Mouse (Mus musculus) stomach, embryonic 15.5 days (tissue): ENCODE measurements at regions not wholly inside any gene's neighbourhood (a gene's known extent, or its start where the extent isn't known, plus 50 kb on each side); places are given as distances from the start of the nearest gene placed in this dataset.

Experiments used
- ATAC-seq: fragments of 200-750 bp; cut with Nextera tagmentation; 2 replicates; pipeline ENCODE4 v1.8.0; 2017; ENCODE audit warnings: low read depth, moderate number of reproducible peaks, moderate TSS enrichment; ENCODE audit not compliant: insufficient read depth, low FRiP score
- H3K27ac ChIP-seq: fragments of 300-500 bp; sonication (generic); 2 replicates; pipeline ENCODE4 v1.5.1; 2015; ENCODE audit warnings: mild to moderate bottlenecking, inconsistent platforms
- H3K27me3 ChIP-seq: fragments of 300-500 bp; sonication (generic); replicated peaks from 2 replicates; pipeline ENCODE4 v1.6.1; 2015; ENCODE audit warnings: inconsistent platforms
- H3K36me3 ChIP-seq: fragments of 300-500 bp; sonication (generic); 2 replicates; pipeline ENCODE4 v1.6.1; 2015; ENCODE audit warnings: inconsistent platforms
- H3K4me1 ChIP-seq: fragments of 300-500 bp; sonication (generic); 2 replicates; pipeline ENCODE4 v1.6.1; 2015; ENCODE audit warnings: inconsistent platforms
- H3K4me2 ChIP-seq: fragments of 300-500 bp; sonication (generic); 2 replicates; pipeline ENCODE4 v1.6.1; 2015; ENCODE audit warnings: mild to moderate bottlenecking, inconsistent platforms
- H3K4me3 ChIP-seq: fragments of 300-500 bp; sonication (generic); replicated peaks from 2 replicates; pipeline ENCODE4 v1.5.1; 2015; ENCODE audit warnings: inconsistent platforms
- H3K9ac ChIP-seq: fragments of 300-500 bp; sonication (generic); 2 replicates; pipeline ENCODE4 v1.6.1; 2015; ENCODE audit warnings: inconsistent platforms
- H3K9me3 ChIP-seq: fragments of 300-500 bp; sonication (generic); 2 replicates; pipeline ENCODE4 v1.6.1; 2016; ENCODE audit warnings: inconsistent platforms
- WGBS: fragments of 180-500 bp; shearing (Covaris S2); methylation state at CpG from one replicate; pipeline ENCODE4 v1.1.7; 2015; 5-methylcytosine and 5-hydroxymethylcytosine counted together

DNA sequence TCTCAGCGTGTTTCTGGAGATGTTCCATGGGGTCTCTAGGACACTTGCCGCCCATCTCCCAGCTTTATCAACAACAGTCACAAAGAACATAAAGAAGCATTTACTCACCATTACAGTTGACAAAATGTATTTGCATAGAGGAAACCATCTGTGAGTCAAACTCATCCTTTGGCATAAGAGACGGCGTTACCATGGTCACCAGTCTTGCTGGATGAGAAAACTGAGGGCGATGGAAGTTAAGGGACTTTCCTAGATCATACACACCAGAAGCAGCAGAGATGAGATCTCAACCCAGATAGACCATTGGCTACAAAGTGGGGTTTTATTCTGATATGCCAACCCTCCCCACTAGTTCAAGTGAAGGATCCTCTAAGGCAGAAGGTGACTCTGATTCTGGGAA, 274.3 kb upstream of the Gm4791 start:
- no peaks in the 10 kb centered on the region for H3K9me3 ChIP-seq
- H3K4me1 ChIP-seq = no peaks in the 10 kb centered on the region
- 87% methylated on average over 5 of the region's 5 CpGs for WGBS
- no peak overlapping the region for H3K9ac ChIP-seq
- H3K27me3 ChIP-seq = no peaks in the 10 kb centered on the region
- no peak overlapping the region for H3K27ac ChIP-seq
- H3K4me2 ChIP-seq = no peak overlapping the region
- no peaks in the 10 kb centered on the region for H3K36me3 ChIP-seq
- no peak overlapping the region for H3K4me3 ChIP-seq
- no peak for ATAC-seq

DNA sequence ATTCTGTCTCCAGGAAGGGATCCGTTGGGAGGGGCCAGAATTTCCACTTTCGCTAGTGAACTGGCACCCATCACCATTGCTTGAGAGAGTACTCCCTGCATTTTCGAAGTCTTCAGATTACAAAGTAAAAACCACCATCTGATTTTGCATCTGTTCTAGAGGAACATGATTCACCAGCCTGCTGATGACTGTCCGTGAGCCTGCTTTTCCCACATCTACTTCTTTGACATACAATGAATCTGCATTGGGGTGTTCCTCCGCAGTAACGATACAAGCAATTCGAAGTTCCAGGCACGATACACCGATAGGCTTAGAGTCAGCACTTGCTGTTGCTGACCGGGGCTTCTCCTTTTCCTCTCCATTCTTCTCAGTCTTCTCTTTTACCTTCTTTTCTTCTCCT, 285.1 kb upstream of the Gm4791 start:
- H3K36me3 ChIP-seq = no peaks in the 10 kb centered on the region
- H3K4me1 ChIP-seq = no peaks in the 10 kb centered on the region
- no peak overlapping the region for H3K27ac ChIP-seq
- WGBS = 89% methylated on average over 10 of the region's 10 CpGs
- no peak overlapping the region for H3K9ac ChIP-seq
- ATAC-seq = no peak
- H3K27me3 ChIP-seq = no peaks in the 10 kb centered on the region
- no peak overlapping the region for H3K4me3 ChIP-seq
- H3K4me2 ChIP-seq = no peak overlapping the region
- no peaks in the 10 kb centered on the region for H3K9me3 ChIP-seq

DNA sequence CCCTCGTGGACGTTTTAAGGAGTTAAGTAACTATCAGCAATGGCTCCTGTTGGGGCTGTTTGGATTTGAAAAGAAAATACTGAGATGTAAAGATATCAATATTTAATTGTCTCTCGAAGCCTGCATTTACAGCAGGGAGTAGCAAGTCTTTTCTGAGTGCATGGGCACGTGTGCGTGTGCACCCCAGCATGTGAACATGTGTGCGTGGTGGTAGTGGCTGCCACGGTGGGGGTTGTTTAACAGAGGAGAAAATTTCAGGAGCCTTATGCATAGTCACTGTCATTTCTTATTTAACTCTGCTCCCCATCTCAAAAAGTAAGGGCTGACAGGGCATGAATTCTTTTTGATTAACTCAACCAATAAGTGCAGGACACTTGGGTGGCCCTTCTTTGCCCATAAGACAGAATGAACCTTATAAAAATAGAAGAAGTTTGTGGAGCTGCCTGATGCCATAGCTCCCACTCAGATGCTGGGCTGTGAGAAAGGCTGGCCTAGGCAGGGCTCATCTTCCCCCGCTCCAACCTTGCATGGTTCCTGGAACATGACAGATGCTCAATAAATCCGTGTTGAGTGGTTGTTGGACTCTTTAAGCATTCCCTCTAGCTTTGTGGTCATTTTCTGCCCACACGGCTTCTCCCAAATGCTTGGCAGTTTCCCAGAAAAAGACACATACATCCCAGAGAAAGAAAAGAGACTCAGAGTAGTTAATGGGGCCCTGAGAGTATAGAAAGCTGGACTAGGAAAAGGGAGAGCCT, 294.2 kb upstream of the Gm4791 start:
- H3K27ac ChIP-seq = no peak overlapping the region
- no peaks in the 10 kb centered on the region for H3K36me3 ChIP-seq
- no peaks in the 10 kb centered on the region for H3K9me3 ChIP-seq
- no peak for ATAC-seq
- no peaks in the 10 kb centered on the region for H3K4me1 ChIP-seq
- H3K9ac ChIP-seq = no peak overlapping the region
- 0 out of 2 replicates have a peak, but pooled peaks cover 3% of the 10 kb centered on the region for H3K27me3 ChIP-seq
- no peak overlapping the region for H3K4me2 ChIP-seq
- H3K4me3 ChIP-seq = no peak overlapping the region
- 63% methylated on average over 10 of the region's 10 CpGs for whole genome bisulfite sequencing

DNA sequence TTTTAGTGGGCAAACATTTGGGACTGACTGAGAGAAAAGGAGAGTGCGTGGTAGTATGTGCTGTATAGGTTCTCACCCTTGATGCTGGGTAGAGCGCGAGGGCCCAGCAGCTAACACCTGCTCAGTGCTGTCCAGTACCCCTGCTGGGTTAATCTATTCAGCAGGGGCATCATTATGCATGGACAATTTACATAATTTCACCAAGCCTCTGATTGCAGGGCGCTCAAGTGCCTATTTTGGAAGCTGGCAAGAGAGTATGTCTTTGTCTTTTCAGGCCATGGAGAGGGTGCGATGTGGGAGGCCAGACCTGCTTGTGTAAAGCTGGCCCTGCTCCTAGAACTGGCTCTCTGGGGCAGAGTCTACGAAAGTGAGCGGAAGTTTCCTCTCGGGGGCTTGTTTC, 294.9 kb upstream of the Gm4791 start:
- 60% methylated on average over 8 of the region's 8 CpGs for WGBS
- H3K4me2 ChIP-seq = no peak overlapping the region
- no peak for ATAC-seq
- H3K9me3 ChIP-seq = no peaks in the 10 kb centered on the region
- H3K4me1 ChIP-seq = no peaks in the 10 kb centered on the region
- H3K9ac ChIP-seq = no peak overlapping the region
- H3K36me3 ChIP-seq = no peaks in the 10 kb centered on the region
- H3K27ac ChIP-seq = no peak overlapping the region
- H3K4me3 ChIP-seq = no peak overlapping the region
- 0 out of 2 replicates have a peak, but pooled peaks cover 3% of the 10 kb centered on the region for H3K27me3 ChIP-seq

DNA sequence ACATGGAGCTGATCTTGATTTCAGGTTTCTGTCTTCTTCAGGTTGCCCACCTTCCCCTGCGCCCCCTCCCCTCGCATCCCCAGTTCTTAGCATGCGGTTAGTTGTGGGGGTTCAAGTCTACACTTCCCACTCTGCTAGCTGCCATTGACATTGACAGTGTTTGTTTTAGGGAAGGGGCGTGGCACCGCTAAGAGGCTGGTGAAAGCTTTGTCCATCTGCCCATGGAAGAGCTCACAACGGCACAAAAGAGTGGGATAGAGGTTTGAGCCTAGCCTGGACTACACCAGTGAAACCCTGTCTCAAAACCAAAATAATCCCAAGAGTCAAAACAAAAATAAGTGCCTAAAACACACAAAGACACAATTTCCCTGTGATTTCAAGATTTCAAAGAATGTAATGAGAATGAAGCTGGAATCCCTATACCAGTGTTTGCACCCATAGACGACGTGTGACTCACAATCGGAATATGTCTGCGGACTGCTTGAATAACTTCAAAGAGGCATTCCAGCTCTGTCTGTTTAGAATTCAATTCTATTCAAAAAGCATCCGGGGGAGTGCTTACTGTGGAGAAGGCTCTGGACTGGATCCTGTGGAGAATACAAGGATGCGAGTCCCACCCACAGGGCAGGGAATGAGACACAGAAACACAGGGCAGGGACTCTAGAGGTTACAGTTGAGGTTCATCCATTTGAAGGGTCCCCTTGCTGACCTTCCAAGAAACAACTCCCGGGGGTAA, 295.5 kb upstream of the Gm4791 start:
- H3K27me3 ChIP-seq = 0 out of 2 replicates have a peak, but pooled peaks cover 3% of the 10 kb centered on the region
- H3K4me1 ChIP-seq = no peaks in the 10 kb centered on the region
- no peak overlapping the region for H3K27ac ChIP-seq
- WGBS = 64% methylated on average over 13 of the region's 13 CpGs
- no peak overlapping the region for H3K4me3 ChIP-seq
- H3K9me3 ChIP-seq = no peaks in the 10 kb centered on the region
- H3K36me3 ChIP-seq = no peaks in the 10 kb centered on the region
- H3K9ac ChIP-seq = no peak overlapping the region
- no peak for ATAC-seq
- H3K4me2 ChIP-seq = no peak overlapping the region

DNA sequence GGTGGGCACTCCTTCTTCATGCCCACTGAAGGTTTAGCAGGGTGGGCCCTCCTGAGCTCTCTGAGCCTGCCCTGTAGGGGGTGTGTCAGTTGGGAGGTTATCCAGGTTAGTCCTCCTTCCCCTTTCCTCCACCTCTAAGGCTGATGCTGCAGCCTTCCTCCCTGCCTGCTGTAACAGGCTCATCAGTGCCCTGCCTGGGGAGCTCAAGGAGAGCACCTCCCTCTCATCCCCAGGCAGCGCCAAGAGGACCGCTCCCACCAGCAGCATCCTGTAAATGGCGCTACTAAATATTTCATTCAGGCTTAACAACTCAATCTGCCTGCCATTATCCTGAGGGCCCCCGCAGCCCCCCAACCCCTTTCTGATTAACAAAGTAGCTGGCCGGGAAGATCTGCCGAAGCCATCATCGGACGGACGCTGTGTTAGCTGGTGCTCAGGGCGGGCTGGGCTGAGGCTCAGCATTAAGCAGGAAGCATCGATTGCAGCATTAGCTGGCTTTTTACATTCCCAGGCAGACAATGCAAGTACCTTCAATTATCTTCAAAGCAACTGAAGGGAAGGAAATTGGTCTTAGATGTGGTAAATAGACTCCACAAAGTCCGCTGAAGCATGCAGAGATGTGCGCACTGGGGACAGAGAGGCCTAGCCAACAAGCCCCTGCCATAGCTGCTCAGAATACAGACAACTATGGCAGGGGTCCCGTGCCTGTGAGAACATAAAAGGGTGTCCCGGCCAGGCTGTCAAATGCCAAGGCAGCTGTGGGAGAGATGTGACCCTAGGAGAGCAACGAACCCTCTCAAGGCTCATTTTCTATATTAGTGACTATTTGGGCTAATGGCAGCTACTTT, 296.3 kb upstream of the Gm4791 start:
- WGBS = 46% methylated on average over 16 of the region's 16 CpGs
- no peaks in the 10 kb centered on the region for H3K4me1 ChIP-seq
- H3K36me3 ChIP-seq = no peaks in the 10 kb centered on the region
- H3K27me3 ChIP-seq = 0 out of 2 replicates have a peak, but pooled peaks cover 3% of the 10 kb centered on the region
- H3K9me3 ChIP-seq = no peaks in the 10 kb centered on the region
- no peak overlapping the region for H3K4me3 ChIP-seq
- no peak for ATAC-seq
- no peak overlapping the region for H3K4me2 ChIP-seq
- no peak overlapping the region for H3K27ac ChIP-seq
- H3K9ac ChIP-seq = no peak overlapping the region

DNA sequence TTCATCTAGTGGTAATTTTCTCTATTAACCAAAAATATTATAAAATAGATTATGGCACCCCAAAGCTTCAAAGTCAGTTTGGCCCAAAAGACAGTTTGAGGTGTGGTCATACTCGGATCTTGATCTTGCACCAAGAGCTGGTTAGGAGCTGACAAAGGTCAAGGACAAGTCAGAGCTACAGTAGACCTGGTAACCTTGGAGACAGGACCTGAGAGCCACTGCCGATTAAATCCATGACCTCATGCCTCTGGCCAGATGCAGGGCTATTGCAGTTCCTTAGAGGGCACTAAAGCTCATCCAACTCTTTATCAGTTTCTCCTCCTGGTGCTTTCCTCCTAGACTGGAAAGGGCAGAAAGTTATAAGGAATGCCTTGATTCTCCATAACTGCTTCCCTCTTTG, 302.4 kb upstream of the Gm4791 start:
- Histone ChIP-seq H3K4me2 (no peak overlapping the region), H3K4me1 (no peaks in the 10 kb centered on the region), H3K36me3 (no peaks in the 10 kb centered on the region), H3K9me3 (no peaks in the 10 kb centered on the region), H3K4me3 (no peak overlapping the region), H3K9ac (no peak overlapping the region), H3K27ac (no peak overlapping the region), H3K27me3 (no peaks in the 10 kb centered on the region)
- no peak for ATAC-seq
- WGBS = 68% methylated on average over 2 of the region's 2 CpGs

DNA sequence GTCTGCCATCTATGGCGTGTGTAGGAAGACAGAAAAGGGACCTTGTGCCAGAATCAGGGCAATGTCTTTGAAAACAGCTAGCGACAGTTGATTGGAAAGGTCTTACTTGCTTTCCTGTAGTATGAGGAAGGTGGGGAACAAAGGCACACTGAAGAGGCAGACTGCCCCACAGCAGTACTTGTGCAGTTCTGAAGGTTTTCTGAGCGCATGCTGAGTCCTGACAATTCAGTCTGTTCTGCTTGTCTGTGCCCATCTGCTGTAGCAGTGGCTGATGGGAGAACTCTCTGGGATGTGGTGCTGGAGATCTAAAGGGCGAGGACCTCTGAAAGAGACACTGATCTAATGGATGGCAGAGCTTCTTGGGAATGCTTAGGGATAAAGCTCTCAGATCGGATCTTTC, 309.2 kb upstream of the Gm4791 start:
- Histone ChIP-seq H3K27me3 (no peaks in the 10 kb centered on the region), H3K9me3 (no peaks in the 10 kb centered on the region), H3K4me3 (no peak overlapping the region), H3K36me3 (no peaks in the 10 kb centered on the region), H3K9ac (no peak overlapping the region), H3K27ac (no peak overlapping the region), H3K4me2 (no peak overlapping the region), H3K4me1 (no peaks in the 10 kb centered on the region)
- no peak for ATAC-seq
- 81% methylated on average over 5 of the region's 5 CpGs for WGBS

DNA sequence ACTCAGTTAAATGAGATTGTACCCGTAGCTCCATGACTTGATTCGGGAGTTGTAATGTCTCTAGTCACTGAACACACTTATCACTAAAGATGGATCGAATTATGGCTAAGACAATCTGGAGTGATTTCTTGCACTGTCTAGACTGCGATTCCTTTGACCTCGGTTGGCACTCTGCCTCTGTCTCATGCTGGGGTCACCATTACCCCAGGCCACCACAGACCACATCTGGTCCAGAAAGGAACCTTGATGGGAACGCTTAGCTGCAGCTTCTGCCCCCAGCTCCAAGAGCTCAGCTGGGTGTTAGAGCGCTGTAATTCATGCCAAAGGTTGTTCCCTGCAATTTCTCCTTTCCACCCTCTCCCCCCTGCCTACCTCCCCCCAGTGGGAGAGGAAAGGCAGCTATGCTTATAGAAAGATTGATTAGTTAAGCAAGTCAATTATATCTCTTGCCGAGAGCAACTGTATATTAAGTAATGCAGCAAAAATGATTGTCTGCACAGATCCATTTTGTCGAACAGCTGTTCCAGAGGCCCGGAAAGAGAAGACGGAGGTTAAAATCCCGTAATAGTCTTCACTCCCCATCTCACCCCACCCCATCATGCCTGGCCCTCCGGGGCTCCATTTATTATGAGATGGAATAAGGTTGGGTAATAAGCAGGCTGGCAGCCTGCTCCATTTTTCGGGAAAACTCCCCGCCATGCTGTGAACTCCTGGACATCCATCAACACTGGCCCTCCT, 314.3 kb upstream of the Gm4791 start:
- WGBS = 70% methylated on average over 15 of the region's 15 CpGs
- Histone ChIP-seq H3K9me3 (no peaks in the 10 kb centered on the region), H3K27me3 (no peaks in the 10 kb centered on the region), H3K4me3 (no peak overlapping the region), H3K27ac (no peak overlapping the region), H3K4me2 (no peak overlapping the region), H3K4me1 (no peaks in the 10 kb centered on the region), H3K9ac (no peak overlapping the region), H3K36me3 (no peaks in the 10 kb centered on the region)
- ATAC-seq = no peak

DNA sequence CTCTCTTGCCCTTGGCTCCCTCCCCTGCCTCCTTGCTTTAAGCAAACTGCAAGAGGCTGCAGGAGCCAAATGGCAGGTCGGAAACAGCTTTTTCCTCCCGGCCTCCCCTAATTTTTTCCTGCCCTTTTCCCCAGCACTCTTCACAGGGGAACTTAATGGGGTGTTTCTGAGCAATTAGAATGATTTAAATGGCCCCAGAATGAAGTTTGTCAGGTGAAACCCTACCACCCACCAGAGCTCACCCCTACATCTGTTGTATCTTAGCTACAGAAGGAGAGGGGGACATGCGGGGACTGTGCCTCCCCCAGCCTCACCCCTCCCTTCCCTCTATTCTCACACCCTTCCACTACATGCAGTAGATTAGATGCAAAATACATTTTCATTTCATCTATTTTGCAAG, 326.5 kb upstream of the Gm4791 start:
- H3K4me2 ChIP-seq = no peak overlapping the region
- no peaks in the 10 kb centered on the region for H3K9me3 ChIP-seq
- H3K27me3 ChIP-seq = no peaks in the 10 kb centered on the region
- 30% methylated on average over 3 of the region's 3 CpGs for WGBS
- no peak for ATAC-seq
- H3K4me1 ChIP-seq = no peaks in the 10 kb centered on the region
- H3K27ac ChIP-seq = no peak overlapping the region
- no peaks in the 10 kb centered on the region for H3K36me3 ChIP-seq
- no peak overlapping the region for H3K4me3 ChIP-seq
- no peak overlapping the region for H3K9ac ChIP-seq

DNA sequence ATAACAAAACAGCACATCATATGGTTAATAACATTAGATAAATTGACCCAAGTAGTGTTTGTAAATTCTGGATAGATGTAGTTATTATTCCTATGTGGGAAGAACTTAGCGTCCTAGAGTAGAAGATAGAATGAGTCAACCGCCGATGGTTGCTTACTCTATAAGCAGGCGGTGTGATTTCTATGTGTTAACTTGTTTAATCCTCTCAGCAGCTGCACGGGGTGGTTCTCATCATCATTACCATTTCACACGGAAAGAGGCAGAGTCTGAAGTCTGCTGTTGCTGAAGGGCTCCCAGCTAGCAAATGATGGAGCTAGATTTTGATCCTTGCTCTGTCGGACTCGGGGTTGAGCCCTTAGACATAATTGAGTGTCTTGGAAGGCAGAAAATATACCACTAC, 334.6 kb upstream of the 4931429L15Rik start:
- Histone ChIP-seq H3K9me3 (no peaks in the 10 kb centered on the region), H3K9ac (no peak overlapping the region)

More for the DNA sequence above, 334.6 kb upstream of the 4931429L15Rik start:
- no peak for ATAC-seq
- 76% methylated on average over 8 of the region's 8 CpGs for WGBS
- Histone ChIP-seq H3K36me3 (no peaks in the 10 kb centered on the region), H3K27me3 (no peaks in the 10 kb centered on the region), H3K27ac (no peak overlapping the region), H3K4me2 (no peak overlapping the region), H3K4me3 (no peak overlapping the region), H3K4me1 (no peaks in the 10 kb centered on the region)
